8 mouse cellular contexts compared by ENCODE assay signal in genomic region chrX:136172118-136172551, GRCm38 (mm10). TPM values are rescaled to one million over a fixed set of nuclear protein-coding genes. Genes with fewer than 3 reads are reported as not detected.
A peak's percentile ranks its signal among the peaks of the same experiment; 100 is the strongest.
DNase-seq lines count a peak whose midpoint lies in the region; ATAC-seq lines count a peak whose summit lies in the region.

TSS of gene Tceal8 (minus strand) at chrX:136172342.

- peak within 1 kb of the TSS; percentile 84 for H3K27ac ChIP-seq in hindbrain, embryonic 13.5 days

- WGBS in hindbrain, embryonic 13.5 days = 26% methylated on average over 10 of the region's 10 CpGs

- DNase-seq in WW6 (ENCODE audit: low read depth, low spot score) = peak; percentile 75
- DNase-seq in cerebellum, postnatal 25 days = peak; percentile 73 to 83
- DNase-seq in frontal cortex, postnatal 25 days (ENCODE audit: low spot score in 2 of 2) = peak; percentile 31 to 36
- DNase-seq in layer of hippocampus, postnatal 25 days (ENCODE audit: extremely low spot score in 1 of 2, low spot score in 1 of 2) = peak; percentile 28 to 49
- DNase-seq in lung, postnatal 14 days = peak; percentile 79
- peak; percentile 88 for DNase-seq in retina, embryonic 14.5 days (ENCODE audit: low spot score)
- peak; percentile 30 to 59 for DNase-seq in urinary bladder, adult 18-20 months (ENCODE audit: low spot score in 2 of 2)

- H3K27me3 ChIP-seq in hindbrain, embryonic 13.5 days = 0 out of 2 replicates have a peak, but pooled peaks cover 5% of the 10 kb centered on the region

- peak within 1 kb of the TSS; percentile 57 for H3K4me2 ChIP-seq in hindbrain, embryonic 13.5 days

- peak; percentile 96 for ATAC-seq in hindbrain, embryonic 13.5 days (ENCODE audit: low FRiP score)

- H3K36me3 ChIP-seq in hindbrain, embryonic 13.5 days = no peaks in the 10 kb centered on the region

- H3K9ac ChIP-seq in hindbrain, embryonic 13.5 days = peak within 1 kb of the TSS; percentile 76

- peak within 1 kb of the TSS; percentile 53 for H3K4me3 ChIP-seq in hindbrain, embryonic 13.5 days

- H3K9me3 ChIP-seq in hindbrain, embryonic 13.5 days = no peaks in the 10 kb centered on the region

- H3K4me1 ChIP-seq in hindbrain, embryonic 13.5 days (replicated peaks) = peaks cover 4% of the 10 kb centered on the region

RNA-seq across cellular contexts. Expression of gene Tceal8, which starts in this region (rescaled TPM):
- polyA plus RNA-seq in hindbrain, embryonic 13.5 days (2015; fragmentation: Nextera tagmentation; extraction: Ambion mirVana) = 141 and 144 TPM in 2 replicates
- total RNA-seq in layer of hippocampus, postnatal 25 days (2021) = 10 to 100 TPM; 36.6 to 42.7 TPM

Comparison
In these comparisons a context has a peak if more than half of its experiments do, and no peak if none do; other contexts are left out.
1. Peak in every context shown above with its lines: DNase-seq, ATAC-seq, H3K4me3 ChIP-seq and H3K27ac ChIP-seq.
2. DNase-seq: peak in every context shown above with its lines; median percentile 88 in retina, embryonic 14.5 days; 79 in lung, postnatal 14 days; 78 in cerebellum, postnatal 25 days; 75 in WW6; 44 in urinary bladder, adult 18-20 months; 38 in layer of hippocampus, postnatal 25 days; 34 in frontal cortex, postnatal 25 days.